Mouse (Mus musculus) heart, postnatal 10 days (tissue): ENCODE results near the gene Rnf31. TPM values are rescaled to one million over a fixed set of nuclear protein-coding genes. Genes with fewer than 3 reads are reported as not detected.

Source experiments
- DNase-seq, 2 experiments: peaks; one replicate each; pipeline ENCODE4 v3.0.0; 2021
- intact Hi-C: fragments of 180-260 bp; cut with DNase I; formaldehyde crosslinking; loops from one replicate; pipeline ENCODE4 v1.15.1; 2025
- total RNA-seq, 2 experiments: library from RNA; stranded (reverse); gene quantifications; 2 replicates each; pipeline ENCODE4 v1.2.3; 2021

Rnf31 gene
- total RNA-seq, 2 experiments from 2014 or later: 21.7 to 28.3 TPM

GRCm38 (mm10) chr14:55576376-55576775 lies 15.1 kb upstream of the Rnf31 start:
- intact Hi-C loops: no loop called here
- DNase-seq: peak; percentile 42 to 52

GRCm38 (mm10) chr14:55577871-55578667 lies 13.4 kb upstream of the Rnf31 start, which contains the start of gene Psme1:
Gene Psme1 (plus strand): TSS chr14:55578123.
- DNase-seq: peak; percentile 81 to 88
- intact Hi-C loops: no loop called here

GRCm38 (mm10) chr14:55578668-55579269 lies 12.7 kb upstream of the Rnf31 start:
- intact Hi-C loops: no loop called here

GRCm38 (mm10) chr14:55579511-55580496 lies 11.7 kb upstream of the Rnf31 start:
- no peak for DNase-seq
- intact Hi-C loops: no loop called here

More at GRCm38 (mm10) chr14:55578668-55579269, 12.7 kb upstream of the Rnf31 start:
- peak; percentile 66 to 77 for DNase-seq

- no peak for DNase-seq
- intact Hi-C loops: no loop called here
These were observed 10.8 kb upstream of the Rnf31 start for GRCm38 (mm10) chr14:55580731-55581130.

GRCm38 (mm10) chr14:55581981-55582681 lies 9.4 kb upstream of the Rnf31 start:
- intact Hi-C loops: no loop called here
- DNase-seq: no peak

GRCm38 (mm10) chr14:55584303-55584701 lies 7.2 kb upstream of the Rnf31 start:
- intact Hi-C loops: no loop called here
- DNase-seq: no peak

GRCm38 (mm10) chr14:55584702-55585565 lies 6.6 kb upstream of the Rnf31 start, which contains the start of gene Emc9:
Gene Emc9 (minus strand): TSS chr14:55585302.
- intact Hi-C loops: no loop called here
- DNase-seq: peak; percentile 86

GRCm38 (mm10) chr14:55585566-55585960 lies 5.9 kb upstream of the Rnf31 start:
- peak in 1 of 2 experiments; percentile 25 for DNase-seq

GRCm38 (mm10) chr14:55586149-55586548 lies 5.4 kb upstream of the Rnf31 start:
- no peak for DNase-seq
- intact Hi-C loops: no loop called here

More at GRCm38 (mm10) chr14:55585566-55585960, 5.9 kb upstream of the Rnf31 start:
- intact Hi-C loops: no loop called here

- no peak for DNase-seq
- intact Hi-C loops: no loop called here
These were observed 2.2 kb upstream of the Rnf31 start for GRCm38 (mm10) chr14:55589271-55589670.

- intact Hi-C loops: no loop called here
These were observed 1.6 kb upstream of the Rnf31 start for GRCm38 (mm10) chr14:55589771-55590448.

GRCm38 (mm10) chr14:55590748-55591330 lies 669 bp upstream of the Rnf31 start, which contains the start of gene Psme2:
Gene Psme2 (minus strand): TSS chr14:55591113.
- intact Hi-C loops: no loop called here
- DNase-seq: peak; percentile 96 to 97

More at GRCm38 (mm10) chr14:55589771-55590448, 1.6 kb upstream of the Rnf31 start:
- DNase-seq: no peak

GRCm38 (mm10) chr14:55592226-55592625 lies 718 bp downstream of the Rnf31 start:
- DNase-seq: peak in 1 of 2 experiments; percentile 40
- intact Hi-C loops: no loop called here

- DNase-seq: no peak
- intact Hi-C loops: no loop called here
These were observed 4.7 kb downstream of the Rnf31 start for GRCm38 (mm10) chr14:55596036-55596690.

- no peak for DNase-seq
- intact Hi-C loops: no loop called here
These were observed 7.2 kb downstream of the Rnf31 start for GRCm38 (mm10) chr14:55598521-55599390.

GRCm38 (mm10) chr14:55603271-55603632 lies 11.7 kb downstream of the Rnf31 start, which contains the start of gene Irf9:
Gene Irf9 (plus strand): TSS chr14:55603571.
- intact Hi-C loops: loop anchor here (5.0 kb wide), 1 partner anchor 106 kb away; no protein-coding TSS in a partner anchor
- DNase-seq: no peak
